ENCODE assay signal across 28 mouse cellular contexts in the genomic region with DNA sequence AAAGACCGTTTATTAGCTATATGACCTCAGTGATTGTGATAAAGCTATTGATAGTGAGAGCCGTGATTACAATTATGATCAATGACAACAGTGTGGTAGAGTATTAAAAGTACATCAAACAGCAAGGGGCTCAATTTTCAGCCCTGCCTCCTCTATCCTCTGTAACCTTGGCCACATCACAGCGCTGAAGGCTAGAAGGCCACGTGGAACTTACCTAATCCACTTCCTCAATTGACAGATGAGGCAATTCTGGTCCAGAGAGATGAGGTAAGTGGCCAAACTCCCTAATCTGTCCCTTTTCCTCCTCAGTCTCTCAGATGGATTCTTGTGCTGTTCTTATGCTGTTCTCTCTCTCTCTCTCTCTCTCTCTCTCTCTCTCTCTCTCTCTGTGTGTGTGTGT.
DNase-seq lines count a peak whose midpoint lies in the region; ATAC-seq and TF ChIP-seq lines count a peak whose summit lies in the region.
"Had no signal": no experiment of that assay in that cellular context is flagged by ENCODE, and none has a peak within 500 bp of the region (broad histone marks: within the 10 kb centered on the region; RNA-seq: fewer than 3 reads in every experiment).

No protein-coding gene starts in this region.

- H3K9ac ChIP-seq in liver, adult 2 months (ENCODE audit: low read depth, low read length) = no peak overlapping the region
- H3K9ac ChIP-seq in liver, embryonic 11.5 days (ENCODE audit: low read depth, low read length) = no peak overlapping the region
- no peak overlapping the region for H3K9ac ChIP-seq in CH12.LX (ENCODE audit: insufficient read depth, low read depth)
- H3K9ac ChIP-seq: embryonic facial prominence, embryonic 12.5 days; heart, embryonic 13.5 days; limb, embryonic 15.5 days had no signal

- no peaks in the 10 kb centered on the region for H3K36me3 ChIP-seq in liver, adult 2 months (ENCODE audit: control insufficient read depth, insufficient read depth, low read length)
- no peaks in the 10 kb centered on the region for H3K36me3 ChIP-seq in liver, embryonic 11.5 days (ENCODE audit: control insufficient read depth, insufficient read depth, low read length)
- H3K36me3 ChIP-seq in CH12.LX (replicated peaks in 1 of 2; ENCODE audit: control insufficient read depth in 1 of 2, insufficient read depth in 1 of 2, low read length in 1 of 2) = no peaks in the 10 kb centered on the region
- H3K36me3 ChIP-seq: embryonic facial prominence, embryonic 12.5 days; heart, embryonic 13.5 days; limb, embryonic 15.5 days; midbrain, embryonic 10.5 days had no signal

- no peaks in the 10 kb centered on the region for H3K4me1 ChIP-seq in liver, adult 2 months (ENCODE audit: control insufficient read depth, insufficient read depth, low read length)
- H3K4me1 ChIP-seq in liver, embryonic 11.5 days (replicated peaks; ENCODE audit: control insufficient read depth, insufficient read depth, low read length) = peaks cover 4% of the 10 kb centered on the region; the same call in 1 of the 2 replicates
- H3K4me1 ChIP-seq in CH12.LX (ENCODE audit: control insufficient read depth in 1 of 2, insufficient read depth in 2 of 2) = peaks cover 5 to 21% of the 10 kb centered on the region in 2 experiments; a peak in 2 of 4 replicates

- TF ChIP-seq CTCF in liver, adult 2 months (IDR thresholded peaks at IDR 0.05; ENCODE audit: low read depth, low read length) = no peak
- TF ChIP-seq CTCF in CH12.LX (conservative IDR thresholded peaks at IDR 0.05 in 1 of 2, IDR thresholded peaks at IDR 0.05 in 1 of 2; ENCODE audit: low read depth in 2 of 2, low read length in 2 of 2) = no peak

- 36% methylated on average over 4 of the region's 4 CpGs for WGBS in liver, adult 2 months
- WGBS in liver, embryonic 11.5 days = 48% methylated on average over 4 of the region's 4 CpGs

- no peak for TF ChIP-seq EP300 in CH12.LX (IDR thresholded peaks at IDR 0.05; ENCODE audit: low read length)

- H3K27me3 ChIP-seq in liver, adult 2 months (ENCODE audit: control insufficient read depth, insufficient read depth, low read length) = peaks cover 7% of the 10 kb centered on the region; the same call in 1 of the 2 replicates
- no peaks in the 10 kb centered on the region; the same call in 1 of the 2 replicates for H3K27me3 ChIP-seq in liver, embryonic 11.5 days (replicated peaks; ENCODE audit: control insufficient read depth, insufficient read depth, low read length)
- no peaks in the 10 kb centered on the region for H3K27me3 ChIP-seq in CH12.LX (replicated peaks)
- H3K27me3 ChIP-seq: limb, embryonic 15.5 days had no signal

- in situ Hi-C loops in CH12.LX (cut with MboI; ENCODE audit: low pct_ligation_motif_present, low pct_unique_long_range_greater_than_20kb, low sequenced_read_pairs) = no loop called here

- no peak for TF ChIP-seq RAD21 in CH12.LX (IDR thresholded peaks at IDR 0.05; ENCODE audit: low read depth, low read length)

- H3K9me3 ChIP-seq in liver, embryonic 11.5 days (ENCODE audit: control insufficient read depth, low read length) = no peaks in the 10 kb centered on the region
- peaks cover 3% of the 10 kb centered on the region for H3K9me3 ChIP-seq in CH12.LX (replicated peaks; ENCODE audit: low read length)
- H3K9me3 ChIP-seq: embryonic facial prominence, embryonic 12.5 days; limb, embryonic 15.5 days; midbrain, embryonic 10.5 days had no signal

- TF ChIP-seq POLR2A in liver, adult 2 months (IDR thresholded peaks at IDR 0.05; ENCODE audit: extremely low read depth, insufficient read depth, low read length) = no peak
- TF ChIP-seq POLR2A in CH12.LX (IDR thresholded peaks at IDR 0.05; ENCODE audit: low read depth, low read length) = no peak

- dilution Hi-C loops in CH12.LX (cut with MboI; ENCODE audit: extremely low pct_ligation_motif_present, extremely low pct_unique_long_range_greater_than_20kb, low sequenced_read_pairs) = no loop called here

- H3K79me2 ChIP-seq in liver, adult 2 months (ENCODE audit: control insufficient read depth, insufficient read depth, low read length) = no peaks in the 10 kb centered on the region
- H3K79me2 ChIP-seq in CH12.LX (replicated peaks; ENCODE audit: control insufficient read depth, extremely low read depth, insufficient read depth, poor library complexity, severe bottlenecking) = no peaks in the 10 kb centered on the region

- no peak overlapping the region for H3K27ac ChIP-seq in liver, adult 2 months (replicated peaks; ENCODE audit: insufficient read depth, low read depth, low read length)
- H3K27ac ChIP-seq in liver, embryonic 11.5 days (ENCODE audit: low read depth, low read length) = no peak overlapping the region
- H3K27ac ChIP-seq in CH12.LX (ENCODE audit: insufficient read depth, low read depth) = no peak overlapping the region
- H3K27ac ChIP-seq: embryonic facial prominence, embryonic 12.5 days; heart, adult 2 months; heart, embryonic 13.5 days; limb, embryonic 15.5 days; midbrain, embryonic 10.5 days had no signal

- no peak for ATAC-seq in liver, embryonic 11.5 days (replicated peaks; ENCODE audit: low FRiP score)
- peak; percentile 66; the same call in 1 of the 2 replicates for ATAC-seq in common myeloid progenitor, adult 5-6 weeks (replicated peaks; ENCODE audit: low read depth, poor library complexity, severe bottlenecking)
- peak; percentile 96 for ATAC-seq in monocyte, adult 5-6 weeks (replicated peaks; ENCODE audit: insufficient number of reproducible peaks, low FRiP score, low TSS enrichment, poor library complexity, severe bottlenecking)
- ATAC-seq: inflammation-experienced regulatory T-cells, adult 6 months; midbrain, embryonic 16.5 days had no signal

- no peak overlapping the region for H3K4me3 ChIP-seq in liver, adult 2 months (ENCODE audit: insufficient read depth, low read depth, low read length)
- H3K4me3 ChIP-seq in liver, embryonic 11.5 days (ENCODE audit: low read depth, low read length) = no peak overlapping the region
- H3K4me3 ChIP-seq in CH12.LX (replicated peaks in 1 of 3; ENCODE audit: low read depth in 2 of 3, low read length in 2 of 3, poor library complexity in 1 of 3) = no peak overlapping the region
- H3K4me3 ChIP-seq: embryonic facial prominence, embryonic 12.5 days; heart, adult 2 months; heart, embryonic 13.5 days; limb, embryonic 15.5 days; midbrain, embryonic 10.5 days had no signal

- no peak overlapping the region for H3K4me2 ChIP-seq in liver, embryonic 11.5 days
- H3K4me2 ChIP-seq in CH12.LX (ENCODE audit: insufficient read depth, low read depth, poor library complexity, severe bottlenecking) = no peak overlapping the region
- H3K4me2 ChIP-seq: embryonic facial prominence, embryonic 12.5 days; heart, embryonic 13.5 days; limb, embryonic 15.5 days had no signal

- DNase-seq in liver, adult 2 months (ENCODE audit: extremely low read depth, low read depth, low spot score) = peak; percentile 45
- no peak for DNase-seq in liver, embryonic 11.5 days (ENCODE audit: low spot score)
- peak; percentile 23 for DNase-seq in CH12.LX (ENCODE audit: extremely low read depth)
- DNase-seq in cerebellum, adult 18-20 months = no peak
- DNase-seq in c-Kit-positive CD71-positive TER-119-positive erythroid progenitor cells, embryonic 14.5 days (ENCODE audit: low spot score) = no peak
- DNase-seq: adrenal gland, postnatal 36 days; cerebellum, adult 11 months; cerebellum, postnatal 10 days; gastrocnemius, postnatal 25 days; heart, adult 2 months; heart, postnatal 14 days; kidney, adult 18-20 months; kidney, postnatal 4 days; layer of hippocampus, adult 9-11 months; left cerebral cortex, postnatal 4 days; lung, adult 18-20 months; lung, postnatal 14 days; right cerebral cortex, postnatal 25 days; spleen, adult 18-20 months; thymus, postnatal 14 days had no signal

TF ChIP-seq in CH12.LX, 34 proteins besides CTCF, POLR2A, EP300 and RAD21:
- TF ChIP-seq MEF2A (IDR thresholded peaks at IDR 0.05; ENCODE audit: borderline replicate concordance, low read depth, low read length) (no peak), BHLHE40 (IDR thresholded peaks at IDR 0.05; ENCODE audit: low read depth, low read length) (no peak), ETS1 (conservative IDR thresholded peaks at IDR 0.05; ENCODE audit: low read depth, low read length) (no peak), NRF1 (IDR thresholded peaks at IDR 0.05; ENCODE audit: low read depth, low read length) (no peak), MXI1 (IDR thresholded peaks at IDR 0.05; ENCODE audit: low read depth, low read length) (no peak), MAX (IDR thresholded peaks at IDR 0.05; ENCODE audit: low read length) (peak; percentile 40; the same call in 1 of the 2 replicates)
TF ChIP-seq in CH12.LX: peak in this region for 1.

Comparison
In these comparisons a context has a peak if more than half of its experiments do, and no peak if none do; other contexts are left out.
1. DNase-seq: peak in liver, adult 2 months (single experiment) and CH12.LX (single experiment); none in liver, embryonic 11.5 days (single experiment), cerebellum, adult 18-20 months (0 of 2) and c-Kit-positive CD71-positive TER-119-positive erythroid progenitor cells, embryonic 14.5 days (single experiment).